Mouse (Mus musculus) heart, postnatal 10 days (tissue): Measurements from ENCODE around the gene Gm48551. TPM values are rescaled to one million over a fixed set of nuclear protein-coding genes. Genes with fewer than 3 reads are reported as not detected.

Experiments used
- DNase-seq, 2 experiments: peaks; one replicate each; pipeline ENCODE4 v3.0.0; 2021
- intact Hi-C: fragments of 180-260 bp; cut with DNase I; formaldehyde crosslinking; loops from one replicate; pipeline ENCODE4 v1.15.1; 2025
- total RNA-seq, 2 experiments: library from RNA; stranded (reverse); gene quantifications; 2 replicates each; pipeline ENCODE4 v1.2.3; 2021

The Gm48551 gene
- total RNA-seq, result under 1 TPM; 0.74 to 0.87 TPM

- intact Hi-C loops, result no loop called here
- peak; percentile 99 to 100 for DNase-seq
Observed at GRCm38 (mm10) chr10:81383802-81384604, at the start of gene Gm48551, which contains the start of gene Dohh. Gene Gm48551, plus strand, starts transcription at chr10:81384466. Gene Dohh, plus strand, starts transcription at chr10:81384428.

DNA sequence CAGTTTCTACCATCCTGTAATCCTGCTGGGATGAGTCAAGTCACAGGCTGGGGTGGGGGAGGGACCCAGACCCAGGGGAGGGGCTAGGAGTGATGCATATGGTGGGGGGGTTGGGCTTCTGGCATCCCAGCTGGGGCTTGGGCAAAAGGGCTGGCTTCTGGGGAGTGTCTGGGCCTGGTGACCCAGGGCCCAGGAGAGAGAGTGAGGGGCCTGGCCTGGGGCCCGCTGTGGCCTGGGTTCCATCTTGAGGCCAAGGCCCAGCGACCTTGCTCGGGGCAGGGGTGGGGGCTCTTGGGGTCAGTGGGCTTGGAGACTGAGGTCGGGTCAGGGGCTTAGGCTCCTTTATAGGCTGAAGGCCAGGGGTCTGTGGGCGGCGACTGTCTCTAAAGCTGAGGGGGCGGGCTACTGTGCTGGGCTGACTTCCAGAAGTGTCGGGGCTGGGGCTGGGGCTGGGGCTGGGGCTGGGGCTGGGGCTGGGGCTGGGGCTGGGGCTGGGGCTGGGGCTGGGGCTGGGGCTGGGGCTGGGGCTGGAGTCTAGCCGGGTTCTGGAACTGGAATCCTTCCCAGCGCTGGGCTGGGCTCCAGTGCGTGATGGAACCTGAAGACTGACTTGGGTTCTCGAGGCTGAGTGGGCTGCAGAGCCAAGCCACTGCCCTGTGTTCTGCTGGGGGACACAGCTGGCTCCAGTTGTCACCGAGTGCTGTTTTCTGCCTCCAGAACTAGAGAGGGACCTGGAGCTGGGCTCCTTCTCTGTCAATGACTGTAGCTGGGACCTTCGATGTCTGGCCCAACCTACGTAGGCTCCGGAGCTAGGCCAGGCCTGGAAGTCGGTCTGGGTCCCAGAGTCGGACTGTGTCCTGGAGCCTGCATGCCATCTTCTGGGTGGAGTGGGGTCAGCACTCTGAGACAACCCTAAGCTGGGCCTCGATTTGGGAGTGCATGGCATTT lies 48.6 kb upstream of the Gm48551 start:
- intact Hi-C loops, result no loop called here
- DNase-seq, result peak; percentile 66 to 71

DNA sequence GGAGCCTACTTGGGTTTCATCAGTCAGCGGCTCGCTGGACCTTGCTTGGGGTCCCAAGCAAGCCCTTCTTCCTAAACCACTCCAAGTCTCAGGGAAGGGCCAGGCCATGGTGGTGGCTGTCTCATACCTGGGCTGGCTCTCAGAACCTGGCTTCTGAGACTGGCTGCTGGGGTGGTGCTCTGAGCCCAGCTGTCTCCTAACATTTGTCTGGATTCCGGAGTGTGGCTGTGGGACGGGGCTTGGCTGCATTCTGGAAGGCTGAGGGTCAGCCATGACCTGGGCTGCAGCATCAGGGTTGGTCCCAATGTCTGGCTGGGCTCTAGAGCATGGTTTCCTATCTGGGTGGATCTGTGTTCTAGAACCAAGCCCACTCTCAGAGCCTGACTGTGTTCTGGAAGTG lies 47.7 kb upstream of the Gm48551 start:
- intact Hi-C loops, result no loop called here
- no peak for DNase-seq

GRCm38 (mm10) chr10:81340551-81341332 lies 43.5 kb upstream of the Gm48551 start:
- intact Hi-C loops, result loop anchor here (2.0 kb wide), 1 partner anchor 14 kb away; no protein-coding TSS in a partner anchor

GRCm38 (mm10) chr10:81341333-81341949 lies 42.8 kb upstream of the Gm48551 start:
- intact Hi-C loops, result loop anchor here (2.0 kb wide), 1 partner anchor 15 kb away; no protein-coding TSS in a partner anchor
- DNase-seq, result peak; percentile 73 to 89

More at GRCm38 (mm10) chr10:81340551-81341332, 43.5 kb upstream of the Gm48551 start:
- no peak for DNase-seq

DNA sequence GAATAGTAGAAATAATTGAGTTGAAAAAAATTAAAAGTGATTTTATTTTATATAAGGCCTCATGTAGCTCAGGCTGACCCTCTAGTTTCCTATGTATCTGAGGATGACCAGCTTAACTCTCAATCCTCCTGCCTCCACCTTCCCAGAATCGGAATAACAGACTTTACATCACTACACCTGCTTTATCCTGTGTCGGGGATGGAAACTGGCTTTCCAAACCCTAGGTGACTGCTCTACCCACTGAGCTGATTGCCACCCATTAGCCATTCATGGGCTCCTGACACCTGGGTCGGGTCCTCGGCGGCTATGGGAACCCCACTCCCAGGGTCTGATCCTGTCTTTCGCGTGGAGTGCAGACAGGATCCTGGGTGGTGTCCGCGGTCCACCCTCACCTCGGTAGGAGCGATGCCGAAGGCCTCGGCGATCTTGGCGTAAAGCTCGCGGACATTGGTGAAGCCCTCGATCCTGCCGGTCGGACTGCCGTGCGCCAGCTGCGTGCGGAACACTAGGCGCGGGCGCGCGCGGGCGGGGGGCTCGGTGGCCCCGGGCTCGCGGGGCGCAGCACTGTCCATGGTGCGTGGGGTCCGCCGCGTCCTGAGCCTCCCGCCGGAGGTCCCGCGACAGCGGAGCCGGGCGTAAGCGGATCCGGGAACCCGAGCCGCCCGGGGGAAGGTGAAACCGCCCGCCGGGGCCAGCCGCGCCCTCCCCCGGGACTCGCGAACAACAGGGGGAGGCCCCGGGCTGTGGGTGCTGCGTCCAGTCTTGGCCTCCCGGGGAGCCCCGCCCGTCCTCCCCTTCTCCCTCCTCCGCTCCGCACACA lies 41.4 kb upstream of the Gm48551 start, which contains the start of gene Gipc3:
Gene Gipc3 (minus strand): TSS at position 581 of the 820 bp plus-strand sequence.
- DNase-seq, result no peak
- intact Hi-C loops, result no loop called here

- peak in 1 of 2 experiments; percentile 67 for DNase-seq
- intact Hi-C loops, result loop anchor here (2.0 kb wide), 1 partner anchor 56 kb away; no protein-coding TSS in a partner anchor
Observed at GRCm38 (mm10) chr10:81344421-81345161, 39.7 kb upstream of the Gm48551 start.

- intact Hi-C loops, result loop anchor here (2.0 kb wide), 1 partner anchor 56 kb away; no protein-coding TSS in a partner anchor
- DNase-seq, result no peak
Observed at GRCm38 (mm10) chr10:81345162-81345534, 39.1 kb upstream of the Gm48551 start.

GRCm38 (mm10) chr10:81346453-81347067 lies 37.7 kb upstream of the Gm48551 start:
- intact Hi-C loops, result no loop called here
- no peak for DNase-seq

- intact Hi-C loops, result no loop called here
- DNase-seq, result peak; percentile 54 to 61
Observed at GRCm38 (mm10) chr10:81349146-81349545, 35.1 kb upstream of the Gm48551 start.

GRCm38 (mm10) chr10:81349961-81350350 lies 34.3 kb upstream of the Gm48551 start:
- intact Hi-C loops, result no loop called here
- DNase-seq, result no peak

GRCm38 (mm10) chr10:81350351-81351063 lies 33.8 kb upstream of the Gm48551 start, which contains the start of gene Hmg20b:
Gene Hmg20b, minus strand, starts transcription at chr10:81350480.
- intact Hi-C loops, result no loop called here
- peak; percentile 99 to 100 for DNase-seq

DNA sequence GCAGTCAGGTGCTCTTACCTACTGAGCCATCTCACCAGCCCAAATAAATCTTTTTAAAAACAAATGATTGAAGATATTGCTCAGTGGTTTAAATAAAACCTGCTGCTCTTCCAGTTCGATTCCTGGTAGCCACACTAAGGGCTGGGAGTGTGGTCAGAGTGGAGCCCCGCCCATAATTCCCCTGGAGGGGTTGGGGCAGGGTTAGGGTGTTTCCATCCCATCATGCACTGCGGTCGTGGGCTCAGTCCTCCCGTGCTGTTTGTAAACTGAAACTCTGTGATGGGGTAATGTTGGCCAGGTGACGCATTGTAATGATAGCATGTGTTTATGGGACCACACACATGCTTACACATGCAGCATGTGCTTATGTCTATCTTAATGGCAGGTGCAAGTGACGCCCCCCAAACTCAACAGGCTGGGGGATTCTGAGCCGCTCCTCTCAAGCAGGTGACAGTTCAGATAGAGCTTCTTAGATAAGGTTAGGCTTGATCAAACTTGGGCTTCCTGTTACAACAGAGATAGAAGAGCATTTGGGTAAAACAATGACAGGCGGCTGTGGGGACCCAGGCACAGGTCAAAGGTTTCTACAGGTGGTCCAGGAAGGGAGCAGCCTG lies 32.5 kb upstream of the Gm48551 start:
- intact Hi-C loops, result no loop called here
- DNase-seq, result no peak

GRCm38 (mm10) chr10:81354738-81355477 lies 29.4 kb upstream of the Gm48551 start:
- DNase-seq, result no peak
- intact Hi-C loops, result no loop called here

- intact Hi-C loops, result no loop called here
Observed at GRCm38 (mm10) chr10:81355533-81355932, 28.7 kb upstream of the Gm48551 start.

More at GRCm38 (mm10) chr10:81355533-81355932, 28.7 kb upstream of the Gm48551 start:
- no peak for DNase-seq
